Mouse (Mus musculus) heart, embryonic 12.5 days (tissue): ENCODE data around the gene Gm28043. TPM values are rescaled to one million over a fixed set of nuclear protein-coding genes. Genes with fewer than 3 reads are reported as not detected.
A peak's percentile ranks its signal among the peaks of the same experiment; 100 is the strongest.

Experiments
- ATAC-seq: fragments of 200-750 bp; cut with Nextera tagmentation; 2 replicates; pipeline ENCODE4 v1.8.0; 2017; ENCODE audit warnings: moderate TSS enrichment, moderate library complexity; ENCODE audit not compliant: insufficient number of reproducible peaks, low FRiP score
- H3K27ac ChIP-seq: fragments of 300-500 bp; sonication (generic); 2 replicates; pipeline ENCODE4 v1.5.1; 2016; ENCODE audit warnings: mild to moderate bottlenecking, moderate library complexity; ENCODE audit not compliant: poor library complexity, severe bottlenecking
- H3K27me3 ChIP-seq: fragments of 300-500 bp; sonication (generic); replicated peaks from 2 replicates; pipeline ENCODE4 v1.6.1; 2016; ENCODE audit warnings: mild to moderate bottlenecking, moderate library complexity
- H3K36me3 ChIP-seq: fragments of 300-500 bp; sonication (generic); 2 replicates; pipeline ENCODE4 v1.6.1; 2016; ENCODE audit warnings: mild to moderate bottlenecking, moderate library complexity
- H3K4me1 ChIP-seq: fragments of 300-500 bp; sonication (generic); replicated peaks from 2 replicates; pipeline ENCODE4 v1.6.1; 2016; ENCODE audit warnings: mild to moderate bottlenecking
- H3K4me2 ChIP-seq: fragments of 300-500 bp; sonication (generic); 2 replicates; pipeline ENCODE4 v1.6.1; 2016; ENCODE audit warnings: mild to moderate bottlenecking, moderate library complexity
- H3K4me3 ChIP-seq: fragments of 300-500 bp; sonication (generic); 2 replicates; pipeline ENCODE4 v1.5.1; 2016; ENCODE audit warnings: mild to moderate bottlenecking
- H3K9ac ChIP-seq: fragments of 300-500 bp; sonication (generic); 2 replicates; pipeline ENCODE4 v1.6.1; 2016; ENCODE audit warnings: mild to moderate bottlenecking, moderate library complexity
- H3K9me3 ChIP-seq: fragments of 300-500 bp; sonication (generic); replicated peaks from 2 replicates; pipeline ENCODE4 v1.6.1; 2016; ENCODE audit warnings: mild to moderate bottlenecking, moderate library complexity
- WGBS: fragments of 180-500 bp; shearing (Covaris S2); methylation state at CpG from one replicate; pipeline ENCODE4 v1.1.7; 2016; 5-methylcytosine and 5-hydroxymethylcytosine counted together
- polyA plus RNA-seq: library from polyadenylated mRNA; unstranded; fragments of >200 nt; fragmentation: Nextera tagmentation; extraction: Ambion mirVana; gene quantifications from 2 replicates; pipeline ENCODE4 v1.2.1, GENCODE M21; 2016

Gm28043 gene
- polyA plus RNA-seq, 1 experiment from 2014 or later, result 2.1 TPM

- no peaks in the 10 kb centered on the region for H3K9me3 ChIP-seq
- WGBS, result 82% methylated on average over 6 of the region's 6 CpGs
- ATAC-seq, result no peak
- no peak overlapping the region for H3K4me2 ChIP-seq
- peaks cover 96% of the 10 kb centered on the region for H3K36me3 ChIP-seq
- H3K4me3 ChIP-seq, result no peak overlapping the region
- no peak overlapping the region for H3K27ac ChIP-seq
- H3K27me3 ChIP-seq, result no peaks in the 10 kb centered on the region
- peaks cover 2% of the 10 kb centered on the region; the same call in 1 of the 2 replicates for H3K4me1 ChIP-seq
- no peak overlapping the region for H3K9ac ChIP-seq
These were observed 83.7 kb downstream of the Gm28043 start for GRCm38 (mm10) chr17:29698421-29698820.

GRCm38 (mm10) chr17:29700573-29700972 is 85.9 kb downstream of the Gm28043 start:
- 93% methylated on average over 7 of the region's 7 CpGs for WGBS
- Histone ChIP-seq H3K27me3 (no peaks in the 10 kb centered on the region), H3K4me2 (no peak overlapping the region), H3K4me1 (peaks cover 5% of the 10 kb centered on the region; the same call in 1 of the 2 replicates), H3K36me3 (peaks cover 89% of the 10 kb centered on the region), H3K9me3 (no peaks in the 10 kb centered on the region), H3K4me3 (no peak overlapping the region), H3K27ac (no peak overlapping the region), H3K9ac (no peak overlapping the region)
- ATAC-seq, result no peak

- Histone ChIP-seq H3K9me3 (no peaks in the 10 kb centered on the region), H3K4me2 (no peak overlapping the region), H3K27me3 (no peaks in the 10 kb centered on the region), H3K4me1 (peaks cover 28% of the 10 kb centered on the region), H3K9ac (no peak overlapping the region), H3K27ac (no peak overlapping the region), H3K36me3 (peaks cover 67% of the 10 kb centered on the region), H3K4me3 (no peak overlapping the region)
- WGBS, result 69% methylated on average over 4 of the region's 4 CpGs
- ATAC-seq, result no peak
These were observed 88.4 kb downstream of the Gm28043 start for GRCm38 (mm10) chr17:29702938-29703710.

GRCm38 (mm10) chr17:29704781-29705180 is 90.1 kb downstream of the Gm28043 start:
- ATAC-seq, result peak; percentile 40
- no peak overlapping the region for H3K4me2 ChIP-seq
- H3K36me3 ChIP-seq, result peaks cover 51% of the 10 kb centered on the region
- no peak overlapping the region for H3K4me3 ChIP-seq
- H3K4me1 ChIP-seq, result peaks cover 45% of the 10 kb centered on the region
- no peak overlapping the region for H3K9ac ChIP-seq
- H3K27me3 ChIP-seq, result no peaks in the 10 kb centered on the region
- 42% methylated on average over 3 of the region's 3 CpGs for whole genome bisulfite sequencing
- no peaks in the 10 kb centered on the region for H3K9me3 ChIP-seq
- no peak overlapping the region for H3K27ac ChIP-seq

- 65% methylated on average over 5 of the region's 5 CpGs for WGBS
- no peak overlapping the region for H3K27ac ChIP-seq
- H3K27me3 ChIP-seq, result no peaks in the 10 kb centered on the region
- H3K4me1 ChIP-seq, result peaks cover 56% of the 10 kb centered on the region
- H3K4me2 ChIP-seq, result no peak overlapping the region
- H3K9me3 ChIP-seq, result no peaks in the 10 kb centered on the region
- H3K9ac ChIP-seq, result 0 out of 2 replicates have a peak overlapping the region, but pooled peaks have one; percentile 27
- peaks cover 40% of the 10 kb centered on the region for H3K36me3 ChIP-seq
- ATAC-seq, result no peak
- H3K4me3 ChIP-seq, result no peak overlapping the region
These were observed 91.2 kb downstream of the Gm28043 start for GRCm38 (mm10) chr17:29705881-29706280.

GRCm38 (mm10) chr17:29706981-29707545 is 92.4 kb downstream of the Gm28043 start:
- no peak overlapping the region for H3K9ac ChIP-seq
- peaks cover 67% of the 10 kb centered on the region for H3K4me1 ChIP-seq
- 69% methylated on average over 5 of the region's 5 CpGs for WGBS

GRCm38 (mm10) chr17:29708783-29709182 is 94.1 kb downstream of the Gm28043 start:
- Histone ChIP-seq H3K36me3 (peaks cover 11% of the 10 kb centered on the region), H3K4me2 (no peak overlapping the region; the same call in 1 of the 2 replicates), H3K27ac (no peak overlapping the region), H3K27me3 (no peaks in the 10 kb centered on the region), H3K4me1 (peaks cover 72% of the 10 kb centered on the region), H3K9me3 (no peaks in the 10 kb centered on the region), H3K4me3 (no peak overlapping the region), H3K9ac (no peak overlapping the region)
- ATAC-seq, result no peak
- 51% methylated on average over 5 of the region's 5 CpGs for WGBS

More at GRCm38 (mm10) chr17:29706981-29707545, 92.4 kb downstream of the Gm28043 start:
- H3K4me3 ChIP-seq, result no peak overlapping the region
- no peak overlapping the region for H3K4me2 ChIP-seq
- peaks cover 28% of the 10 kb centered on the region for H3K36me3 ChIP-seq
- H3K9me3 ChIP-seq, result no peaks in the 10 kb centered on the region
- no peak for ATAC-seq
- H3K27ac ChIP-seq, result no peak overlapping the region
- no peaks in the 10 kb centered on the region for H3K27me3 ChIP-seq

- Histone ChIP-seq H3K27ac (peak overlapping the region; percentile 8; the same call in 1 of the 2 replicates), H3K4me2 (no peak overlapping the region), H3K36me3 (peaks cover 2% of the 10 kb centered on the region; the same call in 1 of the 2 replicates), H3K9ac (no peak overlapping the region), H3K27me3 (no peaks in the 10 kb centered on the region), H3K4me3 (no peak overlapping the region), H3K9me3 (no peaks in the 10 kb centered on the region), H3K4me1 (peaks cover 72% of the 10 kb centered on the region)
- ATAC-seq, result no peak
- WGBS, result 39% methylated on average over 11 of the region's 11 CpGs
These were observed 95.9 kb downstream of the Gm28043 start for GRCm38 (mm10) chr17:29710562-29711044.

GRCm38 (mm10) chr17:29711076-29711744 is 96.5 kb downstream of the Gm28043 start:
- H3K4me2 ChIP-seq, result no peak overlapping the region
- no peak overlapping the region for H3K4me3 ChIP-seq
- ATAC-seq, result no peak
- H3K27me3 ChIP-seq, result no peaks in the 10 kb centered on the region
- no peak overlapping the region for H3K9ac ChIP-seq
- no peaks in the 10 kb centered on the region for H3K9me3 ChIP-seq
- 0 out of 2 replicates have a peak, but pooled peaks cover 2% of the 10 kb centered on the region for H3K36me3 ChIP-seq
- H3K27ac ChIP-seq, result peak overlapping the region; percentile 8; the same call in 1 of the 2 replicates
- WGBS, result 64% methylated on average over 19 of the region's 19 CpGs
- H3K4me1 ChIP-seq, result peaks cover 71% of the 10 kb centered on the region

GRCm38 (mm10) chr17:29711745-29712431 is 97.2 kb downstream of the Gm28043 start:
- H3K4me1 ChIP-seq, result peaks cover 68% of the 10 kb centered on the region
- H3K9me3 ChIP-seq, result no peaks in the 10 kb centered on the region
- H3K4me2 ChIP-seq, result no peak overlapping the region
- H3K36me3 ChIP-seq, result 0 out of 2 replicates have a peak, but pooled peaks cover 2% of the 10 kb centered on the region
- ATAC-seq, result no peak
- H3K4me3 ChIP-seq, result no peak overlapping the region
- H3K9ac ChIP-seq, result no peak overlapping the region
- WGBS, result 62% methylated on average over 8 of the region's 8 CpGs
- no peak overlapping the region for H3K27ac ChIP-seq
- H3K27me3 ChIP-seq, result no peaks in the 10 kb centered on the region
